Mouse (Mus musculus) brain, adult 10 weeks (tissue): ENCODE results near the gene Nol11. TPM values are rescaled to one million over a fixed set of nuclear protein-coding genes. Genes with fewer than 3 reads are reported as not detected.

Experiments used
- polyA plus RNA-seq: library from polyadenylated mRNA; stranded (reverse); fragments of 350-450 nt; fragmentation: Illumina TruSeq; extraction: RNeasy Lipid Tissue Mini Kit (QIAGEN cat#74804); gene quantifications from one replicate; pipeline ENCODE4 v1.2.3, GENCODE M21; 2015; ENCODE audit warnings: low read depth, low replicate concordance

Nol11 gene
- polyA plus RNA-seq: 24.2 TPM

GRCm38 (mm10) chr11:107188565-107189552 is at the start of gene Nol11:
TSS of gene Nol11 (minus strand) at chr11:107189381.

GRCm38 (mm10) chr11:107131749-107132421 is 57.3 kb downstream of the Nol11 start, which contains the start of gene Bptf:
TSS of gene Bptf (minus strand) at chr11:107132127.

Other genes starting within 250 kb of the Nol11 start
- gene Kpna2, start 189.8 kb downstream of the Nol11 start, polyA plus RNA-seq: 33.5 TPM
- gene 1810010H24Rik, start 163.7 kb downstream of the Nol11 start, polyA plus RNA-seq: 4.3 TPM
- 32.9 TPM for gene Bptf, start 57.3 kb downstream of the Nol11 start, polyA plus RNA-seq